Mouse (Mus musculus) heart, embryonic 12.5 days (tissue): Measurements from ENCODE around the gene Rgs7. TPM values are rescaled to one million over a fixed set of nuclear protein-coding genes. Genes with fewer than 3 reads are reported as not detected.

ENCODE experiments used
- ATAC-seq: fragments of 200-750 bp; cut with Nextera tagmentation; 2 replicates; pipeline ENCODE4 v1.8.0; 2017; ENCODE audit warnings: moderate TSS enrichment, moderate library complexity; ENCODE audit not compliant: insufficient number of reproducible peaks, low FRiP score
- H3K27ac ChIP-seq: fragments of 300-500 bp; sonication (generic); 2 replicates; pipeline ENCODE4 v1.5.1; 2016; ENCODE audit warnings: mild to moderate bottlenecking, moderate library complexity; ENCODE audit not compliant: poor library complexity, severe bottlenecking
- H3K27me3 ChIP-seq: fragments of 300-500 bp; sonication (generic); replicated peaks from 2 replicates; pipeline ENCODE4 v1.6.1; 2016; ENCODE audit warnings: mild to moderate bottlenecking, moderate library complexity
- H3K36me3 ChIP-seq: fragments of 300-500 bp; sonication (generic); 2 replicates; pipeline ENCODE4 v1.6.1; 2016; ENCODE audit warnings: mild to moderate bottlenecking, moderate library complexity
- H3K4me1 ChIP-seq: fragments of 300-500 bp; sonication (generic); replicated peaks from 2 replicates; pipeline ENCODE4 v1.6.1; 2016; ENCODE audit warnings: mild to moderate bottlenecking
- H3K4me2 ChIP-seq: fragments of 300-500 bp; sonication (generic); 2 replicates; pipeline ENCODE4 v1.6.1; 2016; ENCODE audit warnings: mild to moderate bottlenecking, moderate library complexity
- H3K4me3 ChIP-seq: fragments of 300-500 bp; sonication (generic); 2 replicates; pipeline ENCODE4 v1.5.1; 2016; ENCODE audit warnings: mild to moderate bottlenecking
- H3K9ac ChIP-seq: fragments of 300-500 bp; sonication (generic); 2 replicates; pipeline ENCODE4 v1.6.1; 2016; ENCODE audit warnings: mild to moderate bottlenecking, moderate library complexity
- H3K9me3 ChIP-seq: fragments of 300-500 bp; sonication (generic); replicated peaks from 2 replicates; pipeline ENCODE4 v1.6.1; 2016; ENCODE audit warnings: mild to moderate bottlenecking, moderate library complexity
- WGBS: fragments of 180-500 bp; shearing (Covaris S2); methylation state at CpG from one replicate; pipeline ENCODE4 v1.1.7; 2016; 5-methylcytosine and 5-hydroxymethylcytosine counted together
- polyA plus RNA-seq: library from polyadenylated mRNA; unstranded; fragments of >200 nt; fragmentation: Nextera tagmentation; extraction: Ambion mirVana; gene quantifications from 2 replicates; pipeline ENCODE4 v1.2.1, GENCODE M21; 2016

Rgs7 gene
- polyA plus RNA-seq, 1 experiment from 2014 or later, result 1.4 TPM

DNA sequence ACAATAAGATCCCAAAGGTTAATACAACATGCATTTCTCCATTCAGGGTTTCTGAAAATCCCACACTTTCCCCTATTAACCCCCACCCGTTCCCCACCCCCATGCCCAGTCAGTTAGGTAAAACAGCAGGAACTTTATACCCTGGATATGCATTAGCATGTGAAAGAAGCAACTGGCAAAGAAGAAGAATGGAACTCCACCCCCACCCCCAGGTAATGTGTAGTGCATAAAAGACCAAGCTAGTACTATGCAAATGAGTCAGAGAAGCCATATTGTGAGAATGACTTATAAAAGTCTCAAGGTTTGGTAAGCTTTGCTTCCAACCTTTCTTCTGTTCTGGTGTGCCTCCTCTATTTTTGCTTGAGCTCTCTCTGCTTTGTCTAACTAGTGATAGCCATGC lies 468.2 kb downstream of the Rgs7 start:
- ATAC-seq, result no peak
- 75% methylated on average over 1 of the region's 1 CpGs for WGBS

More for the DNA sequence above, 468.2 kb downstream of the Rgs7 start:
- Histone ChIP-seq H3K36me3 (no peaks in the 10 kb centered on the region), H3K4me2 (no peak overlapping the region), H3K9me3 (no peaks in the 10 kb centered on the region), H3K9ac (no peak overlapping the region), H3K27me3 (no peaks in the 10 kb centered on the region), H3K4me3 (no peak overlapping the region), H3K27ac (no peak overlapping the region), H3K4me1 (peaks cover 7% of the 10 kb centered on the region)

Other genes with a start within 250 kb of the Rgs7 start
- 0.18 and 0.29 TPM in 2 replicates for gene Kmo, start 127.9 kb upstream of the Rgs7 start, polyA plus RNA-seq
- 192 and 201 TPM in 2 replicates for gene Fh1, start 133.1 kb upstream of the Rgs7 start, polyA plus RNA-seq
- 15.3 and 16.6 TPM in 2 replicates for gene Opn3, start 200.3 kb upstream of the Rgs7 start, polyA plus RNA-seq
- gene Chml, start 200.4 kb upstream of the Rgs7 start, polyA plus RNA-seq, result 8.1 and 8.5 TPM in 2 replicates
- gene Wdr64, start 206.1 kb upstream of the Rgs7 start, polyA plus RNA-seq, result not detected in 2 replicates